Mouse (Mus musculus): ENCODE results near the gene Nudt17.

GRCm38 (mm10) chr3:96679159-96679674, 29.1 kb downstream of the Nudt17 start:
- TF ChIP-seq MAX (IDR thresholded peaks at IDR 0.05; ENCODE audit: low read depth) = no peak
- no peak for TF ChIP-seq MYOD1 (IDR thresholded peaks at IDR 0.05; ENCODE audit: control insufficient read depth in 1 of 3, insufficient read length in 2 of 3, low read depth in 2 of 3)
- TF ChIP-seq POLR2A (IDR thresholded peaks at IDR 0.05; ENCODE audit: insufficient read length, low read depth) = no peak
- no peak for TF ChIP-seq MYOG (IDR thresholded peaks at IDR 0.05; ENCODE audit: control insufficient read depth in 1 of 3, insufficient read depth in 1 of 3, insufficient read length in 2 of 3, low read depth in 2 of 3)
- no peak for TF ChIP-seq CEBPB (IDR thresholded peaks at IDR 0.05; ENCODE audit: insufficient read depth, poor library complexity, severe bottlenecking)

All from myocyte (in vitro differentiated cells).